Mouse (Mus musculus) limb, embryonic 14.5 days (tissue): ENCODE results near the gene Taar7a. TPM values are rescaled to one million over a fixed set of nuclear protein-coding genes. Genes with fewer than 3 reads are reported as not detected.

Experiments used
- ATAC-seq: fragments of 200-750 bp; cut with Nextera tagmentation; 2 replicates; pipeline ENCODE4 v1.8.0; 2017; ENCODE audit warnings: low read depth, moderate number of reproducible peaks, moderate TSS enrichment; ENCODE audit not compliant: low FRiP score
- DNase-seq: peaks from one replicate; pipeline ENCODE4 v3.0.0-alpha.2; 2015; ENCODE audit warnings: low spot score
- H3K27ac ChIP-seq: fragments of 300-500 bp; sonication (generic); replicated peaks from 2 replicates; pipeline ENCODE4 v1.5.1; 2014; ENCODE audit warnings: low read depth, mild to moderate bottlenecking, low read length, moderate library complexity, mixed read lengths
- H3K27me3 ChIP-seq: fragments of 300-500 bp; sonication (generic); 2 replicates; pipeline ENCODE4 v1.6.1; 2014; ENCODE audit warnings: low read length, mixed read lengths; ENCODE audit not compliant: control insufficient read depth, insufficient read depth
- H3K36me3 ChIP-seq: fragments of 300-500 bp; sonication (generic); 2 replicates; pipeline ENCODE4 v1.6.1; 2014; ENCODE audit warnings: mild to moderate bottlenecking, low read length, moderate library complexity, mixed read lengths; ENCODE audit not compliant: control insufficient read depth, insufficient read depth
- H3K4me1 ChIP-seq: fragments of 300-500 bp; sonication (generic); 2 replicates; pipeline ENCODE4 v1.6.1; 2014; ENCODE audit warnings: antibody characterized with exemption, low read length, mixed read lengths; ENCODE audit not compliant: control insufficient read depth, insufficient read depth
- H3K4me2 ChIP-seq: fragments of 300-500 bp; sonication (generic); replicated peaks from 2 replicates; pipeline ENCODE4 v1.6.1; 2014; ENCODE audit warnings: low read depth, mild to moderate bottlenecking, low read length, moderate library complexity; ENCODE audit not compliant: severe bottlenecking
- H3K4me3 ChIP-seq: fragments of 300-500 bp; sonication (generic); replicated peaks from 2 replicates; pipeline ENCODE4 v1.5.1; 2014; ENCODE audit warnings: low read length
- H3K9ac ChIP-seq: fragments of 300-500 bp; sonication (generic); 2 replicates; pipeline ENCODE4 v1.6.1; 2014; ENCODE audit warnings: mild to moderate bottlenecking, low read depth, low read length, moderate library complexity; ENCODE audit not compliant: severe bottlenecking
- H3K9me3 ChIP-seq: fragments of 300-500 bp; sonication (generic); 2 replicates; pipeline ENCODE4 v1.6.1; 2016; ENCODE audit warnings: low read length; ENCODE audit not compliant: control insufficient read depth
- POLR2A ChIP-seq: fragments of 200-500 bp; IDR thresholded peaks from 2 replicates; pipeline ENCODE4 v1.8.0; 2012; ENCODE audit warnings: inconsistent platforms, mild to moderate bottlenecking, moderate library complexity, borderline replicate concordance; ENCODE audit not compliant: insufficient read depth, insufficient read length; ENCODE audit errors: extremely low read depth
- WGBS: fragments of 180-500 bp; shearing (Covaris S2); extraction: QIAGEN DNeasy Blood & Tissue Kit; methylation state at CpG from one replicate; pipeline ENCODE4 v1.1.7; 2014; 5-methylcytosine and 5-hydroxymethylcytosine counted together
- polyA plus RNA-seq, 2 experiments: library from polyadenylated mRNA; depleted of rRNA in 1 of 2; stranded (reverse) in 1 of 2; unstranded in 1 of 2; fragments of >200 nt; fragmentation: Nextera tagmentation in 1 of 2; extraction: Ambion mirVana in 1 of 2; gene quantifications; 2 replicates each; pipeline versions ENCODE4 v1.2.1 to v1.2.3; 2012 to 2014

The Taar7a gene
- polyA plus RNA-seq, 2 experiments, result not detected

DNA sequence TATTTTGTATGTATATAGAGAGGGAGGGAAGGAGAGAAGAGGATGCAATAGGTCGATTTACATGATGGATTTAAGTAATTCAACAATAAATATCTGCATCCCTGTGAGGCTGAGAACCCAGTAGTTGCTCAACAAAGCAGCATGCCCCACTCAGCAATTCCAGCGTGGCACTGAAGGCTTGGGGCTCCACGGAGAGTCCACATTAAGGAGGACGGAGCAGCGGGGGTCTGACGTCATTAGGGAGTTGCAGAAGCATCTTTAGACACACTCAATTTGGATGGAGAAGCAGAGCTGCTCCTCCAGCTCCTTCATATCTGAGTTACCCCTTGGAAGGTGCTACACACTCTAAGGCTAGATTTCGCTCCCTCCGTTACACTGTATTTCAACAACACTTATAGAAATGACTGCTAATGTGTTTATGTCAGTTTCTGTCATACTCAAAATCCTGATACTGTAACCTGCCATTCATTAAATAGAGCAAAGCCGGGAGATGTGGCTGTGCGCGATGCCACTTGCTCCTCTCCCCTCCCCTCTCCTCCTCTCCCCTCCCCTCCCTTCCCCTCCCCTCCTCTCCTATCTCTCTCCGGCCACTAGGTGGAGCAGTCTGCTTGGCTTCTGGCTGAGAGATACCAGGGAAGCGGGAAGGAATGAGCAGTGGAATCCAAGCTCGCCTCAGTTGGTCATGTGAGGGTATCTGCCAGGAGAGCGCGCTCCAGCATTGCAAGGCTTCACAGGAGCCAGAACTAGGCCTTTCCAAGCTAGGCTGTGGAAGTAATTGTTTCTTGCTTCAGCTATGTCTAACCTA lies 14.2 kb downstream of the Taar7a start:
- 42% methylated on average over 16 of the region's 16 CpGs for WGBS
- ATAC-seq, result peak; percentile 60

DNA sequence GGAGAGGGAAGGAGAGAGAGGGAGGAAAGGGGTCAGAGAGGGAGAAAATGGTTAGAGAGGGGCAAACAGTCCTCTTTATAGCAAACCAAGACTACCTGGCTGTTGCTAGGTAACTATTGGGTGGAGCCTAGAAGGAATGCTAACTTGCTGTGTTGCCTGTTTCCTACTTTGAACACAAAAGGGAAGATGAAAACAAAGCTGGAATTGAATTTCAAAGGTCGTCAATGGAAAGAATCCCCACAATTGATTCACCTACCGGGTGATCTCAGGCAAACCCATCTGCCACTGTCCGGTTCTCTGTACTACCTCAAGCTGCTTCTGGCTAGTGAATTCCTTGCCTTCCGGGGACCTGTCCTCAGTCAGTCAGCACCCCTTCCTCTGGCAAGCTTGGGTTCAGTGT lies 15.3 kb downstream of the Taar7a start:
- no peak overlapping the region for H3K27ac ChIP-seq
- DNase-seq (no peak), ATAC-seq (no peak)
- TF ChIP-seq POLR2A, result no peak
- no peaks in the 10 kb centered on the region for H3K36me3 ChIP-seq
- WGBS, result 55% methylated on average over 4 of the region's 4 CpGs
- H3K4me3 ChIP-seq, result no peak overlapping the region
- H3K4me2 ChIP-seq, result no peak overlapping the region
- H3K27me3 ChIP-seq, result no peaks in the 10 kb centered on the region
- no peak overlapping the region for H3K9ac ChIP-seq
- no peaks in the 10 kb centered on the region for H3K9me3 ChIP-seq
- no peaks in the 10 kb centered on the region for H3K4me1 ChIP-seq

More for the DNA sequence above, 14.2 kb downstream of the Taar7a start:
- Histone ChIP-seq H3K27ac (no peak overlapping the region), H3K4me1 (no peaks in the 10 kb centered on the region), H3K4me3 (no peak overlapping the region), H3K4me2 (no peak overlapping the region), H3K9me3 (no peaks in the 10 kb centered on the region), H3K9ac (no peak overlapping the region), H3K27me3 (no peaks in the 10 kb centered on the region), H3K36me3 (no peaks in the 10 kb centered on the region)
- peak; percentile 54 for DNase-seq
- no peak for TF ChIP-seq POLR2A

GRCm38 (mm10) chr10:23971256-23971655 lies 22.0 kb downstream of the Taar7a start:
- ATAC-seq (no peak), DNase-seq (no peak)
- Histone ChIP-seq H3K9ac (no peak overlapping the region), H3K27me3 (no peaks in the 10 kb centered on the region), H3K27ac (no peak overlapping the region), H3K4me2 (no peak overlapping the region), H3K36me3 (no peaks in the 10 kb centered on the region), H3K4me1 (no peaks in the 10 kb centered on the region), H3K4me3 (no peak overlapping the region), H3K9me3 (no peaks in the 10 kb centered on the region)
- no peak for TF ChIP-seq POLR2A
- WGBS, result 92% methylated on average over 5 of the region's 5 CpGs

GRCm38 (mm10) chr10:23970656-23971165 lies 22.6 kb downstream of the Taar7a start, which contains the start of gene Taar5:
TSS of gene Taar5 (plus strand) at chr10:23970706.
- no peak for DNase-seq
- H3K27me3 ChIP-seq, result no peaks in the 10 kb centered on the region
- no peak for TF ChIP-seq POLR2A
- H3K27ac ChIP-seq, result no peak within 1 kb of the TSS
- no peak within 1 kb of the TSS for H3K4me2 ChIP-seq
- no peaks in the 10 kb centered on the region for H3K4me1 ChIP-seq
- no peak within 1 kb of the TSS for H3K9ac ChIP-seq
- H3K4me3 ChIP-seq, result no peak within 1 kb of the TSS
- H3K36me3 ChIP-seq, result no peaks in the 10 kb centered on the region
- no peaks in the 10 kb centered on the region for H3K9me3 ChIP-seq
- ATAC-seq, result no peak
- 89% methylated on average over 11 of the region's 11 CpGs for WGBS

GRCm38 (mm10) chr10:23964921-23965610 lies 28.2 kb downstream of the Taar7a start:
- WGBS, result 83% methylated on average over 6 of the region's 6 CpGs
- H3K9ac ChIP-seq, result no peak overlapping the region
- H3K4me2 ChIP-seq, result no peak overlapping the region
- no peak for TF ChIP-seq POLR2A
- no peak overlapping the region for H3K4me3 ChIP-seq
- no peaks in the 10 kb centered on the region for H3K4me1 ChIP-seq
- no peaks in the 10 kb centered on the region for H3K27me3 ChIP-seq
- no peaks in the 10 kb centered on the region for H3K9me3 ChIP-seq
- DNase-seq, result no peak
- no peak overlapping the region for H3K27ac ChIP-seq
- no peak for ATAC-seq
- no peaks in the 10 kb centered on the region for H3K36me3 ChIP-seq
